Mouse (Mus musculus) heart, postnatal 14 days (tissue): ENCODE measurements around the gene Hist1h4i. TPM values are rescaled to one million over a fixed set of nuclear protein-coding genes. Genes with fewer than 3 reads are reported as not detected.

Source experiments
- DNase-seq, 2 experiments: peaks; one replicate each; pipeline ENCODE4 v3.0.0; 2021 to 2022
- intact Hi-C: fragments of 180-260 bp; cut with DNase I; formaldehyde crosslinking; loops from one replicate; pipeline ENCODE4 v1.15.1; 2025
- total RNA-seq, 2 experiments: library from RNA; stranded (reverse); gene quantifications; 2 replicates each; pipeline ENCODE4 v1.2.3; 2021

Gene Hist1h4i
- total RNA-seq, 2 experiments from 2014 or later: 29.6 to 55.4 TPM

DNA sequence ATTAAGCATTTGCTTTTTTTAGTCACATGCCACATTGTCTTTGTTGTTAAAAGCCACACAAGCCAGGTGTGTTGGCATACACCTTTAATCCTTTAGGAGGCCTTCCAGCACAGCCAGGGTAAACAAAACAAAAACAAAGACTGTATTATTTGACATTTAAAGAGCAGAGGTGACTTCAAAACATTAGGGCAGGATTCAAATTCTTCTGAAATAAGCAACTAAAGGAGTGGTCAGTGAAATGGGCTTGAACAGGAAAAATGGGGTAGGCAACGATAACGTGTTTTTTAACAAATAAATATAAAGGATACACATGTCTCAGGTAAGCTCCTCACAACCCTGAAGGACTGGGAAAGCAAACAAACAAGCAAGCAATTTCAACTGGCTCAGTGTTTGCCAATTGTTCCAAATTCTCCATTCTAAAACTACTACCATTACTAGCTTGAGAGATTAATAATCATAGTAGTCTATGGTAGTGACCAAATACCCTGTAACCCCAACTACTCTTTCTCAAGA is 1.2 kb downstream of the Hist1h4i start:
- intact Hi-C loops: loop anchor here (5.0 to 10.0 kb wide), 5 partner anchors 1532 to 1722 kb away; partner anchors contain the start of genes Hist1h1a, Hist1h2ac, Hist1h2ad and Hist1h2ae
- no peak for DNase-seq

DNA sequence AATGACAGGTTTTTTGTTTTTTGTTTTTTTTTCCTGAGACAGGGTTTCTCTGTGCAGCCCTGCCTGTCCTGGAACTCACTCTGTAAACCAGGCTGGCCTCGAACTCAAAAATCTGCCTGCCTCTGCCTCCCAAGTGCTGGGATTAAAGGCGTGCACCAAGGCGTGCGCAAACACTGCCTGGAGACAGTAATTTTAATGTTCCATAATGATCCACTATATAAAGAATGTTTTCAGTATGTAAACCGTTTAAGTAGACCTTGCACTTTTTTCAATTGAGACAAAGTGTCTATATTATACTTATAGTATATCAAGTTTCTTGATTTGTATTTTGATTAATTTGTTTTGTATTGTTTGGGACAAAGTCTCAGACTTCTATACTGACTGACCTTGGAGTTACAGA is 1.8 kb downstream of the Hist1h4i start:
- intact Hi-C loops: loop anchor here (5.0 kb wide), 1 partner anchor 1533 kb away; the partner anchor contains the start of genes Hist1h2ad, Hist1h2ae, Hist1h2bf and Hist1h2bg
- no peak for DNase-seq

DNA sequence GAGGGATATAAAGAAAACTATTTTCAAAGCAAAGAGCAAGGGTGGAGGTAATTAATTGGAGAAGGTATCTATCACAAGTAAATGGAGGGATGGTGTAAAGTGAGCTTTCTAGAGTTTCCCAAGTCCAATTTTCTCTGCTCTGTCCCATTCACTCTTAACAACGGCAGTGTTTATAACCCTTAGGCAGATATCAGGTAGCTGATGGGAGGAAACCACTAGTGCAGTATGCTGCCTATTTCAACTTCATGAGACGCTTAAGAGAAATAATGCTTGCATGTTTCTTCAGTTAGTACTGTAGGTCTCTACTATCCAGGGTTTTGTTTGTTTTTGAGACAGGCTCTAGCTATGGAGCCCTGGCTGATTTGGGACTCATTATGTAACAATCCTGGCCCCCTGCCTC is 3.7 kb downstream of the Hist1h4i start:
- no peak for DNase-seq
- intact Hi-C loops: loop anchor here (5.0 kb wide), 1 partner anchor 1535 kb away; the partner anchor contains the start of genes Hist1h2ad, Hist1h2ae, Hist1h2bf and Hist1h2bg

DNA sequence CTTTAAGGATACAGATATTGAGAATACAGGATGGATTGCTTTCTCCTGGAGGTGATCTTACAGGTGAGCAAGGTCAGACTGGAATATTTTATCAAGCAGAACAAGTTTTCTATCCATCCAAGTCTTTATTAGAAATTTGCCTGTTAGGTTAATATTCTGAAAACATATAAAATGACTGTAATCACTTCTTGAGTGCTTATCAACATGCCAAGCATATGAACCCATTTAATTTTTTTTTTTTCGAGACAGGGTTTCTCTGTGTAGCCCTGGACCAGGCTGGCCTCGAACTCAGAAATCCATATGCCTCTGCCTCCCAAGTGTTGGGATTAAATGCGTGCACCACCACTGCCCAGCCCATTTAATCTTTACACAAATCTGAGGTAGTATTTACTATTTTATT is 4.2 kb downstream of the Hist1h4i start:
- no peak for DNase-seq
- intact Hi-C loops: loop anchor here (5.0 kb wide), 1 partner anchor 1535 kb away; the partner anchor contains the start of genes Hist1h2ad, Hist1h2ae, Hist1h2bf and Hist1h2bg

DNA sequence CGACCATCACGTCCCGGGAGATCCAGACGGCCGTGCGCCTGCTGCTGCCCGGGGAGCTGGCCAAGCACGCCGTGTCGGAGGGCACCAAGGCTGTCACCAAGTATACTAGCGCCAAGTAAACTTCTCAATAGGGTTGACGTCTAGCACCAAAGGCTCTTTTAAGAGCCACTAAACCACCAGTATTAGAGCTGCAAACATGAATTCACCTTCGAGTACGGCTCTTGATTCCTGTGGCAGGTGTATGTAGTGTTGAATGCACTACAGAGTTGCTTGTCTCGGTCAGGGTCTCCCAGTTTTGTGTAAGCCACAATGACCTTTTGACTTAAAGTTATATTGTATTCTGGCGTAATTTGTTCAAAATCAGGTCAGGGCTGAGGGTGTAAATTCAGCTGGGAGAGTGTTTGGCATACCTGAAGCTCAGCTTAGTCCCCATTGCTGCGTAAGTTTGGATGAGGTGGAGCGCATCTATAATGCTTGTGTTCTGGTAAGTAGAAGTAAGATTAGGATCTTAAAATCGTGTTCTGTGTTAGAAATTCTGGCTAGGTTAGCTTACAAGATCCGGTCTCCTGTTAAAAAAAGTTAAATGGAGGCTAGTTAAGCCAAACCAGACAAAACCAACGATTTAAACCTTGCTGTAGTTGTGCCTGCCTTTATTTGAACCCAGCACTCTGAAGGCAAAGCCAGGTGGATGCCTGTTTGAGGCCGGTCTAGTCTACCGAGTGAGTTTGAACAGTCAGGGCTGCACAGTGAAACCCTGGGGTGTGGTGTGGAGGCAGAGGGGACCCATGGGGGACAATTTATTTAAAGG is 4.8 kb downstream of the Hist1h4i start:
- DNase-seq: no peak
- intact Hi-C loops: loop anchor here (5.0 kb wide), 1 partner anchor 1536 kb away; the partner anchor contains the start of genes Hist1h2ad, Hist1h2ae, Hist1h2bf and Hist1h2bg

DNA sequence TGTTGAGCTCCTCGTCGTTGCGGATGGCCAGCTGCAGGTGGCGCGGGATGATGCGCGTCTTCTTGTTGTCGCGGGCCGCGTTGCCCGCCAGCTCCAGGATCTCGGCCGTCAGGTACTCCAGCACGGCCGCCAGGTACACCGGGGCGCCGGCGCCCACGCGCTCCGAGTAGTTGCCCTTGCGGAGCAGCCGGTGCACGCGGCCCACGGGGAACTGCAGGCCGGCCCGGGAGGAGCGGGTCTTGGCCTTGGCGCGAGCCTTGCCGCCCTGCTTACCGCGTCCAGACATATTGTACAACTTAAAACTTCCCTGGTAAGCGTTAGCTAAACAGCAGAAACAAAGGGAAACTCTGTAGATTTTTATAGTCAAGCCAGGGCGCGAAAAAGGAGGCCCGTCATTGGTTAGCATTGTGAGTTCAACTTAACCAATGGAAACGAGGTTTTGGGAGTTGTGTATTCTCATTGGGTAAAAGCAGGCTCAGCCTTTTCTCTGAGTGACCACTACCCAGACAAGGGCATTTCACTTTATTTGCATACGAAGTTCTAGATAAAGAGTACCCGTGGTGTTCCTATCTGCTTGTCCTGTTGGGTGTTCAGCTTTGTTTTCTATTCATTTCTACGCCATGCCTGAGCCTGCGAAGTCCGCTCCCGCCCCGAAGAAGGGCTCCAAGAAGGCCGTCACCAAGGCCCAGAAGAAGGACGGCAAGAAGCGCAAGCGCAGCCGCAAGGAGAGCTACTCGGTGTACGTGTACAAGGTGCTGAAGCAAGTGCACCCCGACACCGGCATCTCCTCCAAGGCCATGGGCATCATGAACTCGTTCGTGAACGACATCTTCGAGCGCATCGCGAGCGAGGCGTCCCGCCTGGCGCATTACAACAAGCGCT is 5.7 kb downstream of the Hist1h4i start, which contains the start of the genes Hist1h2ah and Hist1h2bk:
Gene Hist1h2ah, minus strand, starts transcription at position 302 of the 882 bp plus-strand sequence.
Gene Hist1h2bk, plus strand, starts transcription at position 604 of the 882 bp plus-strand sequence.
- peak; percentile 67 to 81 for DNase-seq
- intact Hi-C loops: loop anchor here (5.0 kb wide), 1 partner anchor 1537 kb away; the partner anchor contains the start of genes Hist1h2ad, Hist1h2ae, Hist1h2bf and Hist1h2bg

DNA sequence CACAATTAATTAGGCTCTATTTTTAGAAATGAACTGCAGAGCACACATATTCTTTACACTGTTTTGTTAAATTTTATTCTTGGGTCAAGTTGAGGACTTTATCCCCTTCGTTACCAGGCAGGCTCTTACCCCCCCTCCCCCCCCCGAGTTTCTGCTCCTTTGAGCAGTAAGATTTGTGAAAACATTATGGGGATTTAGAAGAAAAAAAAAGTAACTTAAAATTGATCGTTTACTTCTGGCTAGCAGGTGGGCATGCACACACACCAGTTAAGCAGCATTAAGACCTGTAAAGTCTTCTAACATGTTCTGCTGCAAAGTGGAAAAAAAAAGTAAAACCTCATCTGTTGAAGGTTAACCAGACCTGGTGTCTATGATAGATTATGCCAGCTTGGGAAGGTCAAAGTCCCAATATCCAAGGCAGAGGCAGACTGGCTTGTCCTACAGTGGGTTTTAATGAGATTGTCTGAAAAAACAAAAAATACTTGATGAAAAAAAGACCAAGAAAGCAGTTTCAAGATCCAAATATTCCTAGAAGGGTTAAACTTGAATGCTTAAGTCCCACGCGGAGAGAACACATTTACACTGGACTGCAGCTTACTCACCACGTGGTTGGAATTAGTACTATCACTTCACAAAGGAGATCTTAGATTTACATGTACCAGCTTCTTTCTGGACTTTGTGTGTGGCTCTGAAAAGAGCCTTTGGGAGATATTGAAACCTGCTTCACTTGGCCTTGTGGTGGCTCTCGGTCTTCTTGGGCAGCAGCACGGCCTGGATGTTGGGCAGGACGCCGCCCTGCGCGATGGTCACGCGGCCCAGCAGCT is 6.5 kb downstream of the Hist1h4i start:
- no peak for DNase-seq
- intact Hi-C loops: loop anchor here (5.0 kb wide), 1 partner anchor 1538 kb away; the partner anchor contains the start of genes Hist1h2ad, Hist1h2ae, Hist1h2bf and Hist1h2bg

DNA sequence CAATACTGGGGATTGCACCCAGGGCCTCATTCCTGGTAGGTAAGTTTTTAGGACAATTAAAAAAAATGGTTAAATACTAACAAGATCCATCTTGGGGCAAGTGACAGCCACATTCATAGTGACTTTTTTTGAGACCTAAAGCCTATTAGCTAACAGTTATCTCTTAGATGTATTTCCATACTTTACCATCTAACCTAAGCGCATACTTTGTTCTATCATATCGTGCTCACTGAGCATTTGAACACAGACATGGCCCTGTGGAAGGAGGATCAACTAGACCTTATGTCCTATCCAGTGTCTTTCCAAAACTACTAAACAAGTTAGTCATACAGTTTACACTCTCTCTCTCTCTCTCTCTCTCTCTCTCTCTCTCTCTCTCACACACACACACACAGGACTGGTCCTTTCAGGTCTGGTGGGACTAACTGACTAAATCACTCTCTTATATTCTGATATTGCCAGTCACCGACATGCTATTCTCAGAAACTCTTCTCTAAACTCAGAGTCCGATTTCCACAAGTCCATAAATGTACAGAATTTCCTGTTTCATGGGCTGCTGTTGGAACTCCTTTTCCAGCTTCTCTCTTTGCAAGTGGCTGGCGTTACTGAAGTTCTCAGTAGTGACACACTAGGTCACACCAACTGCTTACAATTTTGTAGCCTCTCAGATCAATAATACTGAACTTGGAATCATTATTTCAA is 7.3 kb downstream of the Hist1h4i start:
- intact Hi-C loops: no loop called here
- DNase-seq: no peak

DNA sequence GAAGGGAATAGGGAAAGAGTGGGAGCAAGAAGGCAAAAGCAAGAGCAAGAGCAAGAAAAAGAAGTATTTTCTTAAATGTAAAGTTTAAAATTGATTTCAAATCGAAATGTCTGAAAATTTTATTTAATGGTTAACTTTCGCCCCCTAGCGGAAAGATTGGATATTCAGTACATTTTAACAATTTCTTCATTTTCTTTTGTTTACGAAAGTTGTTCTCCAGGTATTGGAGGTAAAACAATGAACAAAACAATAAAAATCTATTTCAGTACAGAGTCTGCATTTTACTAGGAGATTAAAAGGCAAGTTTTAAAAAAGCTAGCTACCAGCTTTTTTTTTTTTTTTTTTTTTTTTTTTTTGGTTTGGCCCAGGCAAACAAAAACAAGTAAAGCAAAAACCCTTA is 10.7 kb downstream of the Hist1h4i start:
- no peak for DNase-seq
- intact Hi-C loops: no loop called here

DNA sequence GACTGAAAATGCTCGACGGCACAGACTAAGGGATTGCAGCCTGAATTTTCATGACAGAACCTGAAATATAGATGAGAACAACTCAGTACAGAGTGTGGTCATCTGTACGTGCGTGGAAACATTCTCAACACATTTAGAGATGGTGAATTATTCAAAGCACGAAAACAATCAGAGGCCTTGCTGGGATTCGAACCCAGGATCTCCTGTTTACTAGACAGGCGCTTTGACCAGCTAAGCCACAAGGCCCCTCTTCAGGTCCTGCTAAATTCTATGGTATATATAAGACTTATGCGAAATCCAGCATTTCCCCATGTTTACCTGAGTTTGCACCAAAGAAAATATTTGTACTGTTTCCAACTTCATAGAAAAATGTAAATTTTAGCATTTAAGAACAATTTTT is 11.2 kb downstream of the Hist1h4i start:
- DNase-seq: no peak
- intact Hi-C loops: loop anchor here (1.0 to 10.0 kb wide), 4 partner anchors 56 to 1487 kb away; partner anchors contain the start of gene Zkscan3

DNA sequence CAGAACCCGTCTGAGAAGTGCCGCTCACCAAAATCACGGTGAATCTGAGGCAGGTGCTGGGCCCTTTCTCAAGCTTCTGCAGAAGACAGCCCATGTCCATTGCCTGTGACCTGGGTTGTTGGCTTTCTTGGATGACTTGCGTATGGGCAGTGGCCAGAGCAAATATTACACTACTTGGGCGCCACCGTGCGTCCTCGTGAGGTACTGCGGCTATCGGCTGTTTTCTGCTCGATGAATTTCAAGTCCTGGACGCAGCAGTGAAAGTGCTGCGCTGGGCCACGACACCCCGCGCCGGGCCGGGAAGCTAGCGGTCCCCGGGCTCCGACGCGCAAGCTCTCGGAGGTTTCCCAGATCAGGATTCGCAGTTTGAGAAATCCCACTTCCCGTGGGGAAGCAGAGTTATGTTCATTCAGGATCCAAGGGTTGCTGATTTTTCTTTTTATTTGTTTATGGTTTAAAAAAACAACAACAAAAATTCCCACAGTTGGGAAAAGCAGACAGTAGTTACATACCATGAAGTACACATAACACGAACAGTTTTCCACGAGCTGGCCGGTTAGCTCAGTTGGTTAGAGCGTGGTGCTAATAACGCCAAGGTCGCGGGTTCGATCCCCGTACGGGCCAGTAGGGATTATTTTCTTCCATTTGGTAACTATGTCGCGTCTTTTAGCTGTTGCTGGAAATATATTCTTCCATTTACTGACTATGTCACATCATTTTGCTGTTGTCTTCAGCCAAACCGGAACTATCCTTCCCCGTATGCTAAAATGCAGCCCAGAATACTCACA is 12.3 kb downstream of the Hist1h4i start:
- DNase-seq: peak; percentile 94 to 96
- intact Hi-C loops: loop anchor here (1.0 to 10.0 kb wide), 4 partner anchors 55 to 1488 kb away; partner anchors contain the start of gene Zkscan3

DNA sequence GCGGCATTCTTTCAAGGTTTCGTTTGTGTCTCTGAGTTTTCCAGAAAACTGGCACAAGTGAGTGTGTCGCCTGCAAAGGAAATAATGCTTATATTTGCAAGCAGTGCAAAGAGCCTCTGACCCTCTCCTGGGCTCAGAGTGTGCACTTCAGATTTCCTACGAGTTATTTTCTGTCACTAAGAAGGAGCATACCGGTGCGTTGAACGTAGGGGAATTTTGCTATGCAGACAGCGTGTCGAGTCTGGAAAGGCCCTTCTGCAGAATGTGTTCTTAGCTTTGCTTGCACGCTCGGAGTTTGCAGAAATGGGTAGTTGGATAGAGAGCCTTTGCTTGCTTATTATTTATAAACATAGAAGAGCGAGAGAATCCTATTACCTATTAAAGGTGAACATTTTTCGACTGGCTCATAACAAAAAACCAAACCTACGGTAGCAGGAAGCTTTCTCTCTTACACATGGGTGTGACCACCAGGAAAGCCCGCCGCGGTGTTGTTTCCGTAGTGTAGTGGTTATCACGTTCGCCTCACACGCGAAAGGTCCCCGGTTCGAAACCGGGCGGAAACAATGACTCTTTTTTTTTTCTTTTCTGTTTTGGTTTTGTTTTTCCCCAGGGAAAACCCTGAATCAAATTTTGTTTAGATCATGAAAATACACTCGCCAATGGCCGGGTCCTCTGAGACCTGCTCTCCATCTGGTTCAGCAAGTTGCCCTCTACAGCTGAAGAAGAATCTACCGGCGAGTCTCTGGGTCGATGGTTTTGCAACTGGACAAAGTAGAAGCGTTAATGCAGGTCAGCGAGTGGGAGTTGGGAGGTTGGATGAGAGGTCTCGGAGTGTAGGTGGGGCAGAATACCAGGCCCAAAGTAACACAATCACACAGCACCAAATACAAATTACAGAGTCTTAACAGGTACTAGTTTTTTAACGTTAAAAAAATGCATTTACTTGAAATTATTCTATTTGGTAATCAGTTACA is 14.8 kb downstream of the Hist1h4i start:
- intact Hi-C loops: loop anchor here (5.0 to 10.0 kb wide), 3 partner anchors 314 to 1491 kb away; partner anchors contain the start of gene Zkscan3
- DNase-seq: peak; percentile 85 to 91

DNA sequence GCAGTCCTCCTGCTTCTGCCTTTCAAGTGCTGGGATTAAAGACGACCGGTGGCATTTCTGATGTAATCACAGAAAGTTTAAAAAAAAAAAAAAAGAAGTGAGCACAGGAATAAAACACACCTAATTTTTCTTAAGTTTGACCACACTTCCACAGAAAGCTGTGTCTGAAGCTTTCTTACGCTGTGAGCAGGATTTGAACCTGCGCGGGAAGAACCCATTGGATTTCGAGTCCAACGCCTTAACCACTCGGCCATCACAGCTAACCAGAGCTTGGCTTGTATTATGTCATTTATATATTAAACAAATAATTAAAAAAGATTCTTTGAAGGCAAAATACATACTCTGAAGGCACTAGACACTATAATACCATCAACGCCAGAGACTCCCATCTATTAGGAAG is 18.9 kb downstream of the Hist1h4i start:
- intact Hi-C loops: loop anchor here (5.0 to 10.0 kb wide), 2 partner anchors 617 to 1430 kb away; partner anchors contain the start of gene Zkscan3
- peak; percentile 78 to 87 for DNase-seq

DNA sequence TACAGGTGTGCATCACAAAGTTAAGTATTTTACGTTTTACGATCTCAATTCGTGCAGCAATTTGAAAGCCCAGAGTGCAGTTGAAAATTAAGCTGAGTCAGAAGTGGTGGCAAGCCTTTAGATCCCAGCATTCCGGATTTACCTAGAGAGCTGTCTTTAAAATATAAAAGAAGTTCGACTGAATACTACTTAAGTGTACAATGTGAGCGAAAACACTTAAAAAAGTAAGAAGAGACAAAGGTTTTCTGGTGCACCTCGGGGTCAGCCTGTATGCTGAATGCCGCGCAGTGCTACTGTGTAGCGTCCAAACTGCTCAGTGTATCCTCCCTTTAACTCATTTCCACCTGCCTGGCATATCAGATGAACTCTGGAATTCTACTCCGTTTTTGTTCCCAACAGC is 19.6 kb downstream of the Hist1h4i start:
- no peak for DNase-seq
- intact Hi-C loops: loop anchor here (5.0 to 10.0 kb wide), 2 partner anchors 617 to 1431 kb away; partner anchors contain the start of gene Zkscan3

DNA sequence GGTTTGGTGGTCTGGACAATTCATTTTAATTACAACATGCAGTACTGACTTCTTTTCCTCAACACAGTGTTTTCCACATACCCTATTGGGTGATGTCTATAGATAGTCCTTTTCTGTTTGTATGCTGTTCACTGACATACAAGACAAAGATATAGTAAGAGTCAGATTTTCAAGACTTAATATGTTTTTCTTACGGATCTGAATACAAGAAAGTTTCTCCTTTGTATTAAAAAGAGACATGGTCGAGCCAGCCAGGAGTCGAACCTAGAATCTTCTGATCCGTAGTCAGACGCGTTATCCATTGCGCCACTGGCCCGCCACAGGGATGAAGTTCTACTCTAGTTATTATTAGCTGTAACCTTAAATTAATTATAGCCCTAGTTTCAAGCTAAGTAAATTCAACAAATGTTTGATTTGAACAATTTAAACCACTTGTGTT is 20.2 kb downstream of the Hist1h4i start:
- peak; percentile 66 to 78 for DNase-seq
- intact Hi-C loops: loop anchor here (5.0 to 10.0 kb wide), 2 partner anchors 616 to 1431 kb away; partner anchors contain the start of gene Zkscan3
